Mouse (Mus musculus): Measurements from ENCODE around the gene G6pc3. TPM values are rescaled to one million over a fixed set of nuclear protein-coding genes. Genes with fewer than 3 reads are reported as not detected.

Gene G6pc3
- total RNA-seq, 2 experiments from 2014 or later, result 45.1 to 47.3 TPM

- no peak for DNase-seq
- intact Hi-C loops (cut with DNase I), result loop anchor here (2.0 kb wide), 1 partner anchor 29 kb away; the partner anchor contains the start of gene Tmem101
These were observed 3.7 kb upstream of the G6pc3 start for GRCm38 (mm10) chr11:102185677-102186076.

GRCm38 (mm10) chr11:102186235-102186634, 3.2 kb upstream of the G6pc3 start:
- intact Hi-C loops (cut with DNase I), result no loop called here

GRCm38 (mm10) chr11:102188980-102189379, 440 bp upstream of the G6pc3 start:
- intact Hi-C loops (cut with DNase I), result loop anchor here (2.0 kb wide), 1 partner anchor 42 kb away; the partner anchor contains the start of gene Hdac5
- DNase-seq, result no peak

More at GRCm38 (mm10) chr11:102186235-102186634, 3.2 kb upstream of the G6pc3 start:
- no peak for DNase-seq

GRCm38 (mm10) chr11:102190848-102191247, 1.4 kb downstream of the G6pc3 start:
- DNase-seq, result no peak
- intact Hi-C loops (cut with DNase I), result loop anchor here (2.0 kb wide), 1 partner anchor 34 kb away; no protein-coding TSS in a partner anchor

- intact Hi-C loops (cut with DNase I), result loop anchor here (2.0 kb wide), 1 partner anchor 15 kb away; no protein-coding TSS in a partner anchor
- no peak for DNase-seq
These were observed 4.4 kb downstream of the G6pc3 start for GRCm38 (mm10) chr11:102193657-102194440.

- no peak for DNase-seq
- intact Hi-C loops (cut with DNase I), result no loop called here
These were observed 6.8 kb downstream of the G6pc3 start for GRCm38 (mm10) chr11:102196018-102196797.

- intact Hi-C loops (cut with DNase I), result no loop called here
- no peak for DNase-seq
These were observed 8.8 kb downstream of the G6pc3 start for GRCm38 (mm10) chr11:102198245-102198644.

GRCm38 (mm10) chr11:102199856-102200255, 10.4 kb downstream of the G6pc3 start:
- DNase-seq, result no peak
- intact Hi-C loops (cut with DNase I), result loop anchor here (5.0 kb wide), 1 partner anchor 47 kb away; the partner anchor contains the start of gene BC030867

GRCm38 (mm10) chr11:102201408-102201821, 12.0 kb downstream of the G6pc3 start:
- DNase-seq, result no peak
- intact Hi-C loops (cut with DNase I), result loop anchor here (5.0 kb wide), 1 partner anchor 46 kb away; the partner anchor contains the start of gene BC030867

GRCm38 (mm10) chr11:102206481-102206880, 17.1 kb downstream of the G6pc3 start:
- intact Hi-C loops (cut with DNase I), result no loop called here

GRCm38 (mm10) chr11:102207825-102208777, 18.7 kb downstream of the G6pc3 start:
- DNase-seq, result no peak
- intact Hi-C loops (cut with DNase I), result loop anchor here (2.0 kb wide), 1 partner anchor 15 kb away; no protein-coding TSS in a partner anchor

More at GRCm38 (mm10) chr11:102206481-102206880, 17.1 kb downstream of the G6pc3 start:
- DNase-seq, result no peak

- intact Hi-C loops (cut with DNase I), result loop anchor here (2.0 kb wide), 1 partner anchor 16 kb away; no protein-coding TSS in a partner anchor
- DNase-seq, result no peak
These were observed 19.4 kb downstream of the G6pc3 start for GRCm38 (mm10) chr11:102208846-102209245.

- no peak for DNase-seq
- intact Hi-C loops (cut with DNase I), result loop anchor here (2.0 kb wide), 1 partner anchor 17 kb away; no protein-coding TSS in a partner anchor
These were observed 20.3 kb downstream of the G6pc3 start for GRCm38 (mm10) chr11:102209742-102210141.

GRCm38 (mm10) chr11:102210185-102210584, 20.8 kb downstream of the G6pc3 start:
- no peak for DNase-seq
- intact Hi-C loops (cut with DNase I), result no loop called here

GRCm38 (mm10) chr11:102211011-102211410, 21.6 kb downstream of the G6pc3 start:
- intact Hi-C loops (cut with DNase I), result no loop called here
- no peak for DNase-seq

GRCm38 (mm10) chr11:102211936-102212341, 22.5 kb downstream of the G6pc3 start:
- intact Hi-C loops (cut with DNase I), result no loop called here
- no peak for DNase-seq

- intact Hi-C loops (cut with DNase I), result loop anchor here (5.0 kb wide), 2 partner anchors 218 to 232 kb away; partner anchors contain the start of genes Cfap97d1 and Grn
- DNase-seq, result no peak
These were observed 25.2 kb downstream of the G6pc3 start for GRCm38 (mm10) chr11:102214430-102215156.

GRCm38 (mm10) chr11:102215511-102215910, 26.1 kb downstream of the G6pc3 start:
- DNase-seq, result no peak

More at GRCm38 (mm10) chr11:102215511-102215910, 26.1 kb downstream of the G6pc3 start:
- intact Hi-C loops (cut with DNase I), result loop anchor here (5.0 kb wide), 2 partner anchors 217 to 233 kb away; partner anchors contain the start of genes Cfap97d1 and Grn
